Mouse (Mus musculus) cerebellum, postnatal 4 days (tissue): Measurements from ENCODE around the gene Krt26.

ENCODE experiments used
- DNase-seq, 2 experiments: peaks; one replicate each; pipeline ENCODE4 v3.0.0; 2022; ENCODE audit warnings: low spot score in 2 of 2, mixed read lengths in 1 of 2

Gene Krt26

GRCm38 (mm10) chr11:99284833-99285312 is 52.9 kb downstream of the Krt26 start, which contains the start of gene Krt24:
Krt24 (minus strand) TSS chr11:99285262.
- no peak for DNase-seq

- no peak for DNase-seq
Measured at GRCm38 (mm10) chr11:99284011-99284410, 53.8 kb downstream of the Krt26 start.

GRCm38 (mm10) chr11:99283334-99283733 is 54.4 kb downstream of the Krt26 start:
- no peak for DNase-seq

GRCm38 (mm10) chr11:99281116-99281515 is 56.6 kb downstream of the Krt26 start:
- no peak for DNase-seq

GRCm38 (mm10) chr11:99279986-99280385 is 57.8 kb downstream of the Krt26 start:
- DNase-seq: no peak
